Mouse (Mus musculus): Measurements from ENCODE around the gene Ttc3. TPM values are rescaled to one million over a fixed set of nuclear protein-coding genes. Genes with fewer than 3 reads are reported as not detected.

Ttc3 gene
- polyA plus RNA-seq (2014; fragmentation: Nextera tagmentation; extraction: Ambion mirVana), result 101 and 106 TPM in 2 replicates

GRCm38 (mm10) chr16:94370173-94370914 is at the start of gene Ttc3:
Gene Ttc3 (plus strand): TSS chr16:94370618.
- ATAC-seq (replicated peaks; ENCODE audit: low FRiP score) (peak; percentile 83), DNase-seq (ENCODE audit: low spot score) (peak; percentile 90)
- WGBS, result under 1% methylated on average over 79 of the region's 79 CpGs
- peak within 1 kb of the TSS; percentile 91 for H3K4me3 ChIP-seq (ENCODE audit: low read depth, low read length)
- H3K27ac ChIP-seq (ENCODE audit: low read depth, low read length), result peak within 1 kb of the TSS; percentile 90
- no peaks in the 10 kb centered on the region; the same call in 1 of the 2 replicates for H3K36me3 ChIP-seq (ENCODE audit: control insufficient read depth, insufficient read depth, low read length)
- no peaks in the 10 kb centered on the region for H3K27me3 ChIP-seq (replicated peaks; ENCODE audit: control insufficient read depth, insufficient read depth, low read length)
- peak within 1 kb of the TSS; percentile 83 for H3K4me2 ChIP-seq
- H3K4me1 ChIP-seq (replicated peaks; ENCODE audit: control insufficient read depth, insufficient read depth, low read length), result peaks cover 11% of the 10 kb centered on the region
- H3K9ac ChIP-seq (ENCODE audit: low read depth, low read length), result peak within 1 kb of the TSS; percentile 95
- no peaks in the 10 kb centered on the region for H3K9me3 ChIP-seq (ENCODE audit: control insufficient read depth, low read length)

- Histone ChIP-seq H3K4me1 (replicated peaks; ENCODE audit: control insufficient read depth, insufficient read depth, low read length) (peaks cover 6% of the 10 kb centered on the region), H3K27ac (ENCODE audit: low read depth, low read length) (no peak overlapping the region), H3K9ac (ENCODE audit: low read depth, low read length) (no peak overlapping the region), H3K36me3 (ENCODE audit: control insufficient read depth, insufficient read depth, low read length) (no peaks in the 10 kb centered on the region), H3K4me3 (ENCODE audit: low read depth, low read length) (no peak overlapping the region), H3K9me3 (ENCODE audit: control insufficient read depth, low read length) (no peaks in the 10 kb centered on the region), H3K4me2 (no peak overlapping the region), H3K27me3 (replicated peaks; ENCODE audit: control insufficient read depth, insufficient read depth, low read length) (peaks cover 12% of the 10 kb centered on the region)
- ATAC-seq (replicated peaks; ENCODE audit: low FRiP score) (no peak), DNase-seq (ENCODE audit: low spot score) (no peak)
- 61% methylated on average over 5 of the region's 5 CpGs for WGBS
Measured at GRCm38 (mm10) chr16:94323681-94324080, 46.7 kb upstream of the Ttc3 start.

- Histone ChIP-seq H3K27me3 (replicated peaks; ENCODE audit: control insufficient read depth, insufficient read depth, low read length) (peaks cover 27% of the 10 kb centered on the region), H3K9ac (ENCODE audit: low read depth, low read length) (no peak overlapping the region), H3K9me3 (ENCODE audit: control insufficient read depth, low read length) (no peaks in the 10 kb centered on the region), H3K4me2 (no peak overlapping the region), H3K4me3 (ENCODE audit: low read depth, low read length) (no peak overlapping the region), H3K36me3 (ENCODE audit: control insufficient read depth, insufficient read depth, low read length) (no peaks in the 10 kb centered on the region), H3K4me1 (replicated peaks; ENCODE audit: control insufficient read depth, insufficient read depth, low read length) (peaks cover 16% of the 10 kb centered on the region), H3K27ac (ENCODE audit: low read depth, low read length) (no peak overlapping the region; the same call in 1 of the 2 replicates)
- WGBS, result 72% methylated on average over 3 of the region's 3 CpGs
- ATAC-seq (replicated peaks; ENCODE audit: low FRiP score), result peak; percentile 53; the same call in 1 of the 2 replicates
- no peak for DNase-seq (ENCODE audit: low spot score)
Measured at GRCm38 (mm10) chr16:94326008-94326407, 44.4 kb upstream of the Ttc3 start.

- Histone ChIP-seq H3K27ac (ENCODE audit: low read depth, low read length) (no peak within 1 kb of the TSS; the same call in 1 of the 2 replicates), H3K4me1 (replicated peaks; ENCODE audit: control insufficient read depth, insufficient read depth, low read length) (peaks cover 16% of the 10 kb centered on the region), H3K4me2 (peak within 1 kb of the TSS; percentile 92), H3K4me3 (ENCODE audit: low read depth, low read length) (peak within 1 kb of the TSS; percentile 66), H3K9me3 (ENCODE audit: control insufficient read depth, low read length) (no peaks in the 10 kb centered on the region), H3K36me3 (ENCODE audit: control insufficient read depth, insufficient read depth, low read length) (no peaks in the 10 kb centered on the region), H3K9ac (ENCODE audit: low read depth, low read length) (peak within 1 kb of the TSS; percentile 44), H3K27me3 (replicated peaks; ENCODE audit: control insufficient read depth, insufficient read depth, low read length) (peaks cover 27% of the 10 kb centered on the region)
- 1% methylated on average over 63 of the region's 63 CpGs for WGBS
- DNase-seq (ENCODE audit: low spot score) (peak; percentile 64), ATAC-seq (replicated peaks; ENCODE audit: low FRiP score) (peak; percentile 55)
Measured at GRCm38 (mm10) chr16:94327781-94328711, 42.4 kb upstream of the Ttc3 start, which contains the start of gene Ripply3. Gene Ripply3 (plus strand): TSS chr16:94328420.

GRCm38 (mm10) chr16:94328881-94329867 is 41.2 kb upstream of the Ttc3 start:
- peaks cover 27% of the 10 kb centered on the region for H3K27me3 ChIP-seq (replicated peaks; ENCODE audit: control insufficient read depth, insufficient read depth, low read length)
- H3K4me3 ChIP-seq (ENCODE audit: low read depth, low read length), result peak overlapping the region; percentile 66
- H3K4me2 ChIP-seq, result peak overlapping the region; percentile 92
- DNase-seq (ENCODE audit: low spot score) (no peak), ATAC-seq (replicated peaks; ENCODE audit: low FRiP score) (no peak)
- peak overlapping the region; percentile 44; the same call in 1 of the 2 replicates for H3K9ac ChIP-seq (ENCODE audit: low read depth, low read length)
- H3K36me3 ChIP-seq (ENCODE audit: control insufficient read depth, insufficient read depth, low read length), result no peaks in the 10 kb centered on the region
- H3K9me3 ChIP-seq (ENCODE audit: control insufficient read depth, low read length), result no peaks in the 10 kb centered on the region
- H3K4me1 ChIP-seq (replicated peaks; ENCODE audit: control insufficient read depth, insufficient read depth, low read length), result peaks cover 16% of the 10 kb centered on the region
- H3K27ac ChIP-seq (ENCODE audit: low read depth, low read length), result no peak overlapping the region
- WGBS, result 17% methylated on average over 25 of the region's 25 CpGs

GRCm38 (mm10) chr16:94330429-94330828 is 40.0 kb upstream of the Ttc3 start:
- DNase-seq (ENCODE audit: low spot score) (no peak), ATAC-seq (replicated peaks; ENCODE audit: low FRiP score) (no peak)
- Histone ChIP-seq H3K4me2 (no peak overlapping the region), H3K9me3 (ENCODE audit: control insufficient read depth, low read length) (no peaks in the 10 kb centered on the region), H3K36me3 (ENCODE audit: control insufficient read depth, insufficient read depth, low read length) (no peaks in the 10 kb centered on the region), H3K4me1 (replicated peaks; ENCODE audit: control insufficient read depth, insufficient read depth, low read length) (peaks cover 16% of the 10 kb centered on the region), H3K27me3 (replicated peaks; ENCODE audit: control insufficient read depth, insufficient read depth, low read length) (peaks cover 27% of the 10 kb centered on the region), H3K9ac (ENCODE audit: low read depth, low read length) (no peak overlapping the region), H3K27ac (ENCODE audit: low read depth, low read length) (no peak overlapping the region), H3K4me3 (ENCODE audit: low read depth, low read length) (no peak overlapping the region)
- 76% methylated on average over 5 of the region's 5 CpGs for WGBS

- ATAC-seq (replicated peaks; ENCODE audit: low FRiP score) (peak; percentile 8; the same call in 1 of the 2 replicates), DNase-seq (ENCODE audit: low spot score) (no peak)
Measured at GRCm38 (mm10) chr16:94331233-94331885, 39.1 kb upstream of the Ttc3 start.

More at GRCm38 (mm10) chr16:94331233-94331885, 39.1 kb upstream of the Ttc3 start:
- no peaks in the 10 kb centered on the region for H3K36me3 ChIP-seq (ENCODE audit: control insufficient read depth, insufficient read depth, low read length)
- no peak overlapping the region for H3K4me3 ChIP-seq (ENCODE audit: low read depth, low read length)
- no peak overlapping the region for H3K4me2 ChIP-seq
- peaks cover 27% of the 10 kb centered on the region for H3K27me3 ChIP-seq (replicated peaks; ENCODE audit: control insufficient read depth, insufficient read depth, low read length)
- H3K27ac ChIP-seq (ENCODE audit: low read depth, low read length), result no peak overlapping the region
- H3K9me3 ChIP-seq (ENCODE audit: control insufficient read depth, low read length), result no peaks in the 10 kb centered on the region
- H3K9ac ChIP-seq (ENCODE audit: low read depth, low read length), result no peak overlapping the region
- 74% methylated on average over 9 of the region's 9 CpGs for WGBS
- H3K4me1 ChIP-seq (replicated peaks; ENCODE audit: control insufficient read depth, insufficient read depth, low read length), result peaks cover 16% of the 10 kb centered on the region

Data from liver, embryonic 11.5 days (tissue).